Mouse (Mus musculus) bone marrow, adult 2 months (tissue): ENCODE data around the gene Atp1a2.

Experiments
- CTCF ChIP-seq: fragments of 200-500 bp; IDR thresholded peaks from 2 replicates; pipeline ENCODE4 v1.5.1; 2011; ENCODE audit warnings: low read length, control low read depth; ENCODE audit not compliant: control insufficient read depth, insufficient read depth
- POLR2A ChIP-seq: fragments of 200-500 bp; IDR thresholded peaks from 2 replicates; pipeline ENCODE4 v1.6.1; 2011; ENCODE audit warnings: low read depth, mild to moderate bottlenecking, control low read depth, low read length, borderline replicate concordance; ENCODE audit not compliant: control insufficient read depth

GRCm38 (mm10) chr1:172328461-172328860 lies 30.6 kb upstream of the Atp1a2 start:
- TF ChIP-seq CTCF (no peak), POLR2A (no peak)
